Mouse (Mus musculus): ENCODE measurements around the gene Olfr1371. TPM values are rescaled to one million over a fixed set of nuclear protein-coding genes. Genes with fewer than 3 reads are reported as not detected.

The Olfr1371 gene
- total and polyA plus RNA-seq, 3 experiments, result not detected

DNA sequence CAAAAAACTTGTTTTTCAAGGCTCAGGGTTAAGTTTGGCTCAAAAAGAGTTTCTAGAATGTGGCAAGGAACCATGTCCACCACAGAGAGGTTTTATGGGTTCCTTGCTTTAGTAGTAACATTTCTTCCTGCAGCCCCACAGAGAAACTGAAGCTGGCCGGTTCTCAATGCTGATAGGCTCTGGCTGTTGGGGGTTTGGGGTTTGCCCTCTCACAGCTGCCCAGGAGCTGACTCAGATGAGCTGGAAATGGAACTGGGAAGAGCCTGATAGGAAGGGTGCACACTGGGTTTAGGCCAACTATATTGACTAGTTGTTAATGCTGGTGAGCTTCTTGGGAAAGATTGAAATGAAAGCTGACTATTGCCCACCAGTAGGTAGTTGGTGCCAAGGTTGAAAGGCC is 38.9 kb upstream of the Olfr1371 start:
- TF ChIP-seq ZC3H11A (IDR thresholded peaks at IDR 0.05; ENCODE audit: low read depth, low read length) (no peak), USF2 (conservative IDR thresholded peaks at IDR 0.05; ENCODE audit: low read depth, low read length) (no peak), EP300 (IDR thresholded peaks at IDR 0.05; ENCODE audit: low read length) (no peak), ELF1 (IDR thresholded peaks at IDR 0.05; ENCODE audit: low read depth, low read length) (no peak), NELFE (IDR thresholded peaks at IDR 0.05; ENCODE audit: low read depth, low read length) (no peak), MAX (IDR thresholded peaks at IDR 0.05; ENCODE audit: low read length) (no peak), PAX5 (IDR thresholded peaks at IDR 0.05; ENCODE audit: low read length) (no peak)
- Histone ChIP-seq H3K36me3 (replicated peaks in 1 of 2; ENCODE audit: control insufficient read depth in 1 of 2, insufficient read depth in 1 of 2, low read length in 1 of 2) (peaks cover 18 to 71% of the 10 kb centered on the region in 2 experiments), H3K9me3 (replicated peaks; ENCODE audit: low read length) (no peaks in the 10 kb centered on the region), H3K4me3 (replicated peaks in 1 of 3; ENCODE audit: low read depth in 2 of 3, low read length in 2 of 3, poor library complexity in 1 of 3) (no peak overlapping the region), H3K79me2 (replicated peaks; ENCODE audit: control insufficient read depth, extremely low read depth, insufficient read depth, poor library complexity, severe bottlenecking) (no peaks in the 10 kb centered on the region), H3K4me2 (ENCODE audit: insufficient read depth, low read depth, poor library complexity, severe bottlenecking) (no peak overlapping the region), H3K4me1 (ENCODE audit: control insufficient read depth in 1 of 2, insufficient read depth in 2 of 2) (peaks cover 0 to 12% of the 10 kb centered on the region in 2 experiments; a peak in 1 of 4 replicates), H3K9ac (ENCODE audit: insufficient read depth, low read depth) (no peak overlapping the region), H3K27me3 (replicated peaks) (no peaks in the 10 kb centered on the region), H3K27ac (ENCODE audit: insufficient read depth, low read depth) (no peak overlapping the region)
- DNase-seq (ENCODE audit: extremely low read depth), result no peak
- in situ Hi-C loops (cut with MboI; ENCODE audit: low pct_ligation_motif_present, low pct_unique_long_range_greater_than_20kb, low sequenced_read_pairs) (no loop called here), dilution Hi-C loops (cut with MboI; ENCODE audit: extremely low pct_ligation_motif_present, extremely low pct_unique_long_range_greater_than_20kb, low sequenced_read_pairs) (no loop called here)

- Histone ChIP-seq H3K9ac (ENCODE audit: insufficient read depth, low read depth) (no peak overlapping the region), H3K4me1 (ENCODE audit: control insufficient read depth in 1 of 2, insufficient read depth in 2 of 2) (peaks cover 0 to 11% of the 10 kb centered on the region in 2 experiments; a peak in 1 of 4 replicates), H3K9me3 (replicated peaks; ENCODE audit: low read length) (no peaks in the 10 kb centered on the region), H3K27me3 (replicated peaks) (no peaks in the 10 kb centered on the region), H3K4me2 (ENCODE audit: insufficient read depth, low read depth, poor library complexity, severe bottlenecking) (no peak overlapping the region), H3K36me3 (replicated peaks in 1 of 2; ENCODE audit: control insufficient read depth in 1 of 2, insufficient read depth in 1 of 2, low read length in 1 of 2) (peaks cover 24 to 72% of the 10 kb centered on the region in 2 experiments), H3K79me2 (replicated peaks; ENCODE audit: control insufficient read depth, extremely low read depth, insufficient read depth, poor library complexity, severe bottlenecking) (no peaks in the 10 kb centered on the region), H3K27ac (ENCODE audit: insufficient read depth, low read depth) (no peak overlapping the region), H3K4me3 (replicated peaks in 1 of 3; ENCODE audit: low read depth in 2 of 3, low read length in 2 of 3, poor library complexity in 1 of 3) (no peak overlapping the region)
- in situ Hi-C loops (cut with MboI; ENCODE audit: low pct_ligation_motif_present, low pct_unique_long_range_greater_than_20kb, low sequenced_read_pairs), result no loop called here
- dilution Hi-C loops (cut with MboI; ENCODE audit: extremely low pct_ligation_motif_present, extremely low pct_unique_long_range_greater_than_20kb, low sequenced_read_pairs), result no loop called here
- TF ChIP-seq RCOR1 (conservative IDR thresholded peaks at IDR 0.05; ENCODE audit: low read depth, low read length) (no peak), ELF1 (IDR thresholded peaks at IDR 0.05; ENCODE audit: low read depth, low read length) (no peak), ZMIZ1 (IDR thresholded peaks at IDR 0.05; ENCODE audit: low read depth, low read length) (no peak), MAX (IDR thresholded peaks at IDR 0.05; ENCODE audit: low read length) (no peak)
- no peak for DNase-seq (ENCODE audit: extremely low read depth)
Measured at GRCm38 (mm10) chr11:52251770-52252169, 38.0 kb upstream of the Olfr1371 start.

- no peak overlapping the region for H3K4me3 ChIP-seq (replicated peaks in 1 of 3; ENCODE audit: low read depth in 2 of 3, low read length in 2 of 3, poor library complexity in 1 of 3)
- no peaks in the 10 kb centered on the region for H3K9me3 ChIP-seq (replicated peaks; ENCODE audit: low read length)
- dilution Hi-C loops (cut with MboI; ENCODE audit: extremely low pct_ligation_motif_present, extremely low pct_unique_long_range_greater_than_20kb, low sequenced_read_pairs) (no loop called here), in situ Hi-C loops (cut with MboI; ENCODE audit: low pct_ligation_motif_present, low pct_unique_long_range_greater_than_20kb, low sequenced_read_pairs) (no loop called here)
- DNase-seq (ENCODE audit: extremely low read depth), result no peak
- no peaks in the 10 kb centered on the region for H3K27me3 ChIP-seq (replicated peaks)
- H3K79me2 ChIP-seq (replicated peaks; ENCODE audit: control insufficient read depth, extremely low read depth, insufficient read depth, poor library complexity, severe bottlenecking), result no peaks in the 10 kb centered on the region
- no peak overlapping the region for H3K27ac ChIP-seq (ENCODE audit: insufficient read depth, low read depth)
- H3K36me3 ChIP-seq (replicated peaks in 1 of 2; ENCODE audit: control insufficient read depth in 1 of 2, insufficient read depth in 1 of 2, low read length in 1 of 2), result peaks cover 35 to 74% of the 10 kb centered on the region in 2 experiments
- TF ChIP-seq MAX (IDR thresholded peaks at IDR 0.05; ENCODE audit: low read length), result no peak
- TF ChIP-seq UBTF (IDR thresholded peaks at IDR 0.05; ENCODE audit: low read depth, low read length), result no peak
- TF ChIP-seq CTCF (conservative IDR thresholded peaks at IDR 0.05 in 1 of 2, IDR thresholded peaks at IDR 0.05 in 1 of 2; ENCODE audit: low read depth in 2 of 2, low read length in 2 of 2), result peak in 1 of 2 experiments; percentile 31; a peak in 1 of 4 replicates
- peak; percentile 38 for TF ChIP-seq RAD21 (IDR thresholded peaks at IDR 0.05; ENCODE audit: low read depth, low read length)
- TF ChIP-seq SIN3A (IDR thresholded peaks at IDR 0.05; ENCODE audit: low read length), result no peak
- H3K9ac ChIP-seq (ENCODE audit: insufficient read depth, low read depth), result no peak overlapping the region
- peaks cover 0 to 4% of the 10 kb centered on the region in 2 experiments; a peak in 1 of 4 replicates for H3K4me1 ChIP-seq (ENCODE audit: control insufficient read depth in 1 of 2, insufficient read depth in 2 of 2)
- no peak overlapping the region for H3K4me2 ChIP-seq (ENCODE audit: insufficient read depth, low read depth, poor library complexity, severe bottlenecking)
Measured at GRCm38 (mm10) chr11:52249452-52249851, 35.7 kb upstream of the Olfr1371 start.
